Mouse (Mus musculus): ENCODE measurements around the gene Padi6. TPM values are rescaled to one million over a fixed set of nuclear protein-coding genes. Genes with fewer than 3 reads are reported as not detected.

Padi6 gene
- polyA plus RNA-seq (2017; shearing (Covaris generic)), result under 1 TPM; 0.24 to 0.39 TPM

DNA sequence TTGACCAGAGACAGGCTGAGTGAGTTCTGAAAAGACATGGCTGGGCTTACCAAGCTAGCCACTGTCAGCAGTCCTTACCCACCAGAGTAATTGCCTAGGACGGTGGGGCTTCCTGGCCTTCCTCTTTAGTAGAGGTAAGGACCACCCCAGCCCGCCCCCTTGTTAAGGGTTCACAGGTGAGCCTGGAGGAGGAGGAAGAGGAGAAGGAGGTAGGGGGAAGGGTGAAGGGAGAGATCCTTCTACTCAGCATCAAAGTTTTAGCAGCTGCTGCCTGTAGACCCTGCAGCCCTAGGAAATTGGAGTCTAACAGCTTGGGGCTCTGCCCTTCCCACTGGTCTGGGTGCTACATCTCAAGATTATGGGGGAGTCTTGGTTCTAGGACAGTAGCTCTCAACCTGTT is at the start of gene Padi6:
Gene Padi6, minus strand, starts transcription at position 101 of the 400 bp plus-strand sequence.

DNA sequence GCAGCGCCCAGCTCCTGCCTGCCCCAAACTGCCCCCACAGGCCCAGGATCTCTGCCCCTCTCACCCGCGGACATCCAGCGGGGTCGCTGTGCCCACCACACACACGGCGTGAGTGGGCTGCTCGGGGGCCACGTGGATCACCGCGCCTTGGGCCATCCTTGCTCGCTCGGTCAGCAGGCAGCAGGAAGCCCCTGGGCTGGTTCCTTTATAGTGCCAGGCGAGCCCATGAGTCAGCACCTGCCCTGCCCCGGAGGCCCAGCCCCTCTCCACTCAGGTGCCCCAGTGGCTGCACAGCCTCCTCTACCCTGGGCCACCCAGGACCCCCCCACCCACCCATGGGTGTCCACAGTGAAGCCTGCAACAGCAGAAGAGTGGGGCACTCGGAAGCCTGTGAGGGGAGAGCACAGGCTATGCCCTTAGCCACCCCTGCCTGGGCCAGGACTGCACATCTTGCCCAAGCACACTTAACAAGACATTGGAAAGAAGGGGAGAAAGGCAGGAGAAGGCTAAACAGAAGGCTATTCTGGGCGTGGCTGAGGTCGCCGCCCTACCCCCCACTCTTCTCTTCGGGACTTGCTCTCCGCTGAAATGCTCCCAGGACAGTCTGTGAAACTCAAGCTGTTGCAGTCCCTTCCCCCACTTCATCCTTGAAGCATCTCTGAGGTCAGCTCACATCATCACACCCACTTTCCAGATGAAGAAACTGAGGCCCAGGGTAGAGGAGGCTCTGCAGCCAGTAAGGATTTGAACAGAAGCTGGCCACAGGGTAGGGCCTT is 31.8 kb upstream of the Padi6 start, which contains the start of gene Padi4:
Gene Padi4, minus strand, starts transcription at position 212 of the 776 bp plus-strand sequence.

DNA sequence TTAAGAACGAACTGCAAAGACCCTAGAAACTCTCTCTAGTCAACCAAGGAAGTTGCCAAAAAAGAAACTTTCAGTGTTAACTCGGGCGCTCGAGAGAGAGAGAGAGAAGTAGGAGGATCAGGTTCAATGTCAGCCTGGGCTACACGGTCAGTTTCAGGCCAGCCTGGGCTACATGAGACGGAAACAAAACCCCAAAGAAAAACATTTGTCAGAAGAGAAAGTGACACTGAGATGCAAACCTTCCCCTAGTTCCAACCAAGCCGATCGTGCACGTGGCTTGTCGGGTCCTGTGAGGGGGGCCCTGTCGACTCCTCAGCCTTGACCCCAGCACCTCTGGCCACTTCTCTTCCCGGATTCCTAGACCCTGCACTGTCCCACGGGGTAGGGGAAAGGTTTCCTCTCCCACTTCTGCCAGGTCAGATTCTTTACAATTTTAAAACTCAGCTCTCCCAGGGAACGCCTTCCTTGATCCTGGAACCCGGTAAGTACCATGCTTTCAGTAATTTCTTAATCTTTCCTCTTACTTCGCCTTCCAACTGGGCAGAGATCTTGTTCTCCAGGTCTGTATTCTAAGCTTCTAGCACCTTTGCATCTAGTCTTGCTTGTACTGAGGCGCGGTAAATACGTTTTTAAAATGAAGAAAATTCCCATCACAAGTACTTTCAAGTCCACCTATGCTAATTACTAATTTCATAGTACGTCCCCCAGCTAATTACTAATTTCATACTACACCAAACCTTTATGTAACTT is 42.0 kb downstream of the Padi6 start, which contains the start of gene Rcc2:
Gene Rcc2, plus strand, starts transcription at position 273 of the 750 bp plus-strand sequence.

Other genes with a start within 250 kb of the Padi6 start
- gene Arhgef10l, start 76.6 kb downstream of the Padi6 start, polyA plus RNA-seq (2017; shearing (Covaris generic)), result 1 to 10 TPM in 1 of 2 experiments, under 1 TPM in 1; 0.71 to 1.0 TPM
- 100 to 1,000 TPM in 1 of 2 experiments, 10 to 100 TPM in 1; 88.8 to 102 TPM for gene Rcc2, start 42.1 kb downstream of the Padi6 start, polyA plus RNA-seq (2017; shearing (Covaris generic))
- 1 to 10 TPM in 1 of 2 experiments, under 1 TPM in 1; 0.31 to 1.6 TPM for gene Padi4, start 31.6 kb upstream of the Padi6 start, polyA plus RNA-seq (2017; shearing (Covaris generic))
- under 1 TPM in 1 of 2 experiments, not detected in 1; 0.17 TPM for gene Padi3, start 68.0 kb upstream of the Padi6 start, polyA plus RNA-seq (2017; shearing (Covaris generic))
- gene Padi1, start 103.1 kb upstream of the Padi6 start, polyA plus RNA-seq (2017; shearing (Covaris generic)), result under 1 TPM; 0.12 to 0.31 TPM
- 10 to 100 TPM; 10.2 to 21.8 TPM for gene Padi2, start 163.7 kb upstream of the Padi6 start, polyA plus RNA-seq (2017; shearing (Covaris generic))
- gene Sdhb, start 218.6 kb upstream of the Padi6 start, polyA plus RNA-seq (2017; shearing (Covaris generic)), result 100 to 1,000 TPM; 222 to 250 TPM
- 10 to 100 TPM; 50.3 to 53.5 TPM for gene Atp13a2, start 244.2 kb upstream of the Padi6 start, polyA plus RNA-seq (2017; shearing (Covaris generic))